Mouse (Mus musculus) MEL-GATA-1-ER (cell line): ENCODE measurements at regions not wholly inside any gene's neighbourhood (a gene's known extent, or its start where the extent isn't known, plus 50 kb on each side); places are given as distances from the start of the nearest gene placed in this dataset.
"Not testable (repeated sequence)": the region's sequence is repeated elsewhere in the genome, so short reads cannot be mapped to it uniquely, and the experiment has no call there.

Experiments used
- DNase-seq: peaks from one replicate; pipeline ENCODE4 v3.0.0-alpha.2; 2012; ENCODE audit warnings: low read depth; ENCODE audit errors: extremely low read depth

DNA sequence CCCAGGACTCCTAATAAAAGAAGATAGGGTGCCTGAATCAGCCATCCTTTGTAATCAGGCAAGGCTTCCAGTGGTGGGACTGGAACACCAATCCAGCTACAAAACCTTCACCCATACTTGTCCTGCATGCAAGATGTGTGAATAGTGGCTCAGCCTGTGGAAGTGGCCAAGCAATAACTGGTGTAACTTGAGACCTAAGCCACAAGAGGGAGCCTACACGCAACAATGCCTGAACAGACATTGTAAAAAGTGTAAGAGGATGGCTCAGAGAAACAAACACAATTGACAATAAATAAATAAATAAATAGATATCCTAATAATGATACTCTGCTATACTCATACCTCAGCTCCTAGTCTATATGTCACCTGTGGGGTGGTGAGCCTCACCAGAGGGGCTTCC lies 781.5 kb upstream of the Cdh20 start:
- DNase-seq = peak; percentile 1

DNA sequence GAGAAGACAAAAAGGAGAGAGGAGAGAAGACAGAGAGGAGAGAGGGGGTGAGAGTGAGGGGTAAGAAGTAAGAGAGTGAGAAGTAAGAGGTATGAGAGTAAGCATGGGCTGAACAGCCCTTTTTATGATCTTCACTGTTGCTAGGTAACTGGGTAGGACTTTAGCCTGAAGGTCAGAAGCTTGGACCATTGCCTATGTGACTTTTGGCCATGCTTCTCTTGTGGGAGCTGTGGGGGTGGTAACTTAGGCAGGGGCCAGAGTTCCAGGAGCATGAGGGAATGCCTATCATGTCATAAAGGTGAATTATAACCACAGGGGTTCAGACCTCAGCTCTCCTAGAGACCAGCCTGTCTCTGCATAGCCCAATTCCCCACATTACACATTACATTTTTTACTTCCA lies 765.4 kb upstream of the Cdh20 start:
- not testable (repeated sequence) for DNase-seq

DNA sequence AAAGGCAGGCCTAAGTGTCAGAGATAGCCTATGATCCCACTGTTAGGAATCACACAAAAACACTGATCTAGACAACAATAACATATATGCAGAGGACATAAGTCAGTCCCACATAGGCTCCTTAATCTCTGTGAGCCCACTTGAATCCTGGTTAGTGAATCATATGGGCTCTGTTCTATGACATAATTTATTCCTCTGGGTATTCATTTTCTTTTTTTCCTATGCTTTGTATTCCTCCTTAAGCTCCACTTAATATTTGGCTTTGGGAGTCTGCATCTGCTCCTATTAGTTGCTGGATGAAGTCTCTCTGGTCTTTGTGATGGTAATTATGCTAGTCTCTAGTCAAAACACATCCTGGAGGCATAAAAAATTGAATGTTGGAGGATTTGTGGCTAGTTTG lies 738.7 kb upstream of the Cdh20 start:
- no peak for DNase-seq

DNA sequence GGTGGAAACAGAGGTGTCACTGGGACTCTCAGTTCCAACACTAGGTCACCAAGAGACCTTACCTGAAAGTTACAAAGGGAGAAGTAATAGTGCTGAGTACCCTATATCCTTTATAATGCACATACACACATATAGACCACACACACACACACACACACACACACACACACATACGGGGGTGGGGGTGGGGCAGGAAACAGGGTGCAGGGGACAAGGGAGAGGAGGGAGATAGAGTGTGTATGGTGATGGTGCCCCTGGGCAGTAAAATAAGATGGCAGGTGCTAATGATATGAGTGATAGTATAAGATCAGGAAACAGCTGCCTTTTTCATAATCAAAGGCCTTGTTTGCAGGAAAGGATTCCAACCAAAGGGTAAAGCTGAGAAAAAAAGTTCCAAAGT lies 719.9 kb upstream of the Cdh20 start:
- DNase-seq = no peak

DNA sequence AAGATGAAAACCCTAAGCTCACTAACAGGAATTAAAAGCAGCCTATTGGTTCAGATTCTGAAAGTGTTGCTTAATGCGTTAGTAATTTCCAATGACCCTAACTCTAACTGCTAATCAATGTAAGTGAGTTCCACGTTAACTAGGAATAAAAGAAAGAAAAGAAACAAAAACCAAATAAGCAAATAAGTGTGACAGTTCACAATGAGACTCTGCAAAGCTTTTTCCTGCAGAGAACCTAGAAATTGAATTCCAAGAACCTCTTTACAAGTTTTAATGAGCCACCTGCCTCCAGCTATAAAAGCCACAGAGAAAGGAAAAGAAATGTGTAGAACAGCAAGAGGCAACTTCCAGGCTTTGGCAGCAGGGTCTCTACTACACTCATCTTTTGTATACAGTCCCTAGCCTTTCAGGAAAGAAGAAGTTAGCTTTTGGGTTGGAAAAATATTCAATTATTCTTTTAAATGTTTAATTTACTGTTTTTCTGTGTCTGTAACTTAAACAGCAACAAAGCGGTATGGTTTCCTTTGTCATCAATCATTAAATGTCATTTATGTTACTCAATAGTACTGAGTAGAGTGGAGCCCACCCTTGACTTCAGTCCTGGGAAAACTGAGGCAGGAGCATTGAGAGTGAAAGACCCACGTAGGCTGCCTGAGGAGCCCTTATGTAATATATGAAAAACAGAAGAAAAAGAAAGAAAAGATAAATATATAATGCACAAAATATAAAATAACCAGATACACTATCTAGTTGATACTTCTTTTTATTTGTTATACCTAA lies 719.0 kb upstream of the Cdh20 start:
- no peak for DNase-seq
